Mouse (Mus musculus) right cerebral cortex, postnatal 10 days (tissue): ENCODE measurements around the gene Tmem150b.

ENCODE experiments used
- DNase-seq, 2 experiments: peaks; one replicate each; pipeline ENCODE4 v3.0.0; 2021; ENCODE audit warnings: low spot score in 2 of 2

Tmem150b gene

DNA sequence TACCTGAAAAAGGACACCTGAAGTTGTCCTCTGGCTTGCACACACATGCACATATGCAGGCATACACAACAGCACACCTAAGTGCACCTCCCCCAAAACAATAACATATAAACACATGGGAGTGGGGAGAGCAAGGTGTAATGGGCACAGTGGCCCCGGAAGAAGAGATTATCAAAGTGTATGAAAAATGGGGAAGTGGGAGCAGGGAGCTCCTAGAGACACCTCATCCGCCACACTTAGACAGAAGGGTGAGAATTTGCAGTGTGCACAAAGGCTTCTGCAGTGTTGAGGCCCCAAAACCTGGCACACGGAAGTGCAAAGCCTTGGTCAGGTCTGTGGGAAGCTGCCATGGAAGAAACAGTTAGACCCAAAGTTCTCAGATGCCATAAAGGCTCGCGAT is 6.0 kb upstream of the Tmem150b start:
- no peak for DNase-seq

DNA sequence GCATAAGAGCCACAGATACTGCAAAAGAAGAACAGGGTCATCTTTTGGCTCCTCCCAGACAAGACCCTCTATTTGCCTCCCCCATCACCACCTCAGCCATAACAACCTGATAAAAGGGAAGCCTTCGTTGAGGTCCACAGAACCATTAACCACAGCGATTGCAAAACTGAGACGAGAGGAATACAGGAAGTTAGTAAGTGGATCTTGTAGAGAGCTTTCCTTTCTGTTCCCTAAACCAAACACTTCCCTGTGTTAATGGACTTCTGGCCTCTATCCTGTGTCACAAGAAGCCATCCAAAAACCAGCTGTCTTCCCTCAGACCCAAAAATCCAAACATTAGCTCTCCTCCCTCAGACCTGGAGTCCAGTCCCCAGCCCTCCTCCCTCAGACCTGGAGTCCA is 690 bp downstream of the Tmem150b start:
- no peak for DNase-seq

DNA sequence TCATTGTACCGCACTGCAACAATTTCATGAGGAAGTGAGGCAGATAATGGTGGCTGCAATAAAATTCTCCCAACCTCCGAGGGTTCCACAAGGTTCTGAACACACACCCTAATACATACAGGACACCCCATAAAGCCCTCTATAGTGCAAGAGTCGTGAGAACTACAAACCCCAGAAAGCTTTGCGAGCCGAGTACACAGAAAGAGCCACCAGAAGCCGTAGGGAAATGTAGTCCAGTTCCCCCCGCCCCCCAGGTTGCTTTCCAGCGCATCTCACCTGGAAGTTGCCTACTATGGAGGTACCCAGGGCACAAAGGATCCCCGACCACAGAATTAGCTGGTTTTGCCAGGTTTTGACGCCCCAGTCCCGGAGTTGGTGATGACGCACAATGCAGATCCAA is 1.5 kb downstream of the Tmem150b start:
- DNase-seq: peak in 1 of 2 experiments; percentile 56

DNA sequence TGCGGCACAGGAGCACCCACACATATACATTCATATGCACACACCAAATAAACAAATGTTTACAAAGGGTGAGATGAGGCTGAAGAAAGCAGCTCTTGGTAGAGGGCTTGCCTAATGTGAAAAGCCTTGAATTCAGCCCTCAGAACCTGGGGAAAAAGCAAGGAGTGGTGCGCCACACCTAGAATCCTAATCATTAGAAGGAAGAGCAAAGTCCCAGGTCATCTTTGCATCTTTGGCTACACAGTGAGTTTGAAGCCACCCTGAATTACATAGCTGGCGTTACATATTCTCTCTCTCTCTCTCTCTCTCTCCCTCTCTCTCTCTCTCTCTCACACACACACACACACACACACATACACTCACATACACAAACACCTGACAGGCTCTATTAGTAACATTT is 5.8 kb downstream of the Tmem150b start:
- no peak for DNase-seq

DNA sequence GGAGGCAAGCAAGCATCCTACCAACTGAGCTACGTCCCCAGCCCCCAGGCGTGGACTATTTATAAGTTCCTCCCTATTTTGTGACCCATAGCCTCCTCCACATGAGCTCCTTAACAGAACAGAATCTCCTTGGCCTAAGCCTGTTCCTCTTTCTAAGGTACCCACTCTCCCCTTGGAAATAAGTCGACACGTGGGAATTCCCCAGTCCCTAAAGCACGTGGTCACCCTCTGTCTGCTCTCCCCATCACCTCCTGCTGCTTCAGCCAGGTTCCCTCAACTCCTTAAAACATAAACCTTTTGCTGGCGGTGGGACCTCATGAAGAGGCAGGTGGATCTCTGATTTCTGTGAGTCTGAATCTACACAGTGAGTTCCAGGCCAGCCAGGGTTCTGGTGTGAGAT is 8.1 kb downstream of the Tmem150b start:
- no peak for DNase-seq

DNA sequence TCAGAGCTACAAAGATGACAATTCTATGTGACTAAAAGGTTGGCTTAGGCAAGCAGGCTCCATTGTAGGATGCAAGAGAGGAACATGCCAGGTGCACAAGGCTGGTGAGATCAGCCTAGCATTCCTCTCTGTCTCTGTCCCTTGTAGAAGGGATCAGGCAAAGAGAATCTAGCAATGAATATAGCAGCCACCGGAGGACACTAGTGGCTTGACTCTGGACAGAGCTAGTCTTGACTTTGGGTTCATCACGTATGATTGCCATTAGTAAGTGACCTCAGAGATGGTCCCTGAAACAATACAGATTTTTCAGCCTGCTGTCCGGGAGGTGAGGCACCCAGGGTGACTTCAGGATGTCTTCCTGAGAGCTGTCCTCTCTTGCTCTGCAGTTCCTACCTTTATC is 12.5 kb downstream of the Tmem150b start:
- no peak for DNase-seq

DNA sequence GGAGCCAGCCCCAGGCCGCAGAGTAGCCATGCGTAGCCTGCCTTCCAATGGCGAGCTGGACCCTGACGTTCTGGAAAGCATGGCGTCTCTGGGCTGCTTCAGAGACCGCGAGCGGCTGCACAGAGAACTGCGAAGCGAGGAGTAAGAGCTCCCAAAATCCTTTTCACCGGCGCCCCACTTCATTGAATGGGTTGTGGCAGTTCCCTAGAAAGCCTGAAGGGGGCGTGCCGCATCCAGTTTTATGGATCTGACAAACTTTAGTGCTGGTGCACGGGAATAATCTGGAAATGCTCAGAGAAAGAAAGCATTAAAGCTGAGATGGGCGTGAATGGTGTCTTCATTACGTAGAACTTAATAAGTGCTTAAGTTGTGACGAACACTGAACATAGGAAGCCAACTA is 20.0 kb downstream of the Tmem150b start:
- DNase-seq: peak in 1 of 2 experiments; percentile 57

DNA sequence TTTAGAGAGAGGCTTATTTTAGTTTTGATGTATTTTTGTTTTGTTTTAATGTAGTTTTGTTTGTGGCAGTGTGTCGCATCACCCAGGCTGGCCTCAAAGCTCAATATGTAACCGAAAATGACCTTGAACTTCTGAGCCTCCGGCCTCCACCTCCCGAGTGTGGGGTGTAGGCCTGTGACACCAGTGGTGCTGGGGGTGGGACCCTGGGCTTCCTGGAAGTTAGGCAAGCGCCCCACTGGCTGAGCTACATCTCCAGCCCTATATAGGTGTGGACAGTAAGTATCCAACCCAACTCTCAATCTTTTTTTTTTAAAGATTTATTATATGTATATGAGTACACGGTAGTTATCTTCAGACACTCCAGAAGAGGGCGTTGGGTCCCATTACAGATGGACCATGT is 21.9 kb downstream of the Tmem150b start:
- no peak for DNase-seq

DNA sequence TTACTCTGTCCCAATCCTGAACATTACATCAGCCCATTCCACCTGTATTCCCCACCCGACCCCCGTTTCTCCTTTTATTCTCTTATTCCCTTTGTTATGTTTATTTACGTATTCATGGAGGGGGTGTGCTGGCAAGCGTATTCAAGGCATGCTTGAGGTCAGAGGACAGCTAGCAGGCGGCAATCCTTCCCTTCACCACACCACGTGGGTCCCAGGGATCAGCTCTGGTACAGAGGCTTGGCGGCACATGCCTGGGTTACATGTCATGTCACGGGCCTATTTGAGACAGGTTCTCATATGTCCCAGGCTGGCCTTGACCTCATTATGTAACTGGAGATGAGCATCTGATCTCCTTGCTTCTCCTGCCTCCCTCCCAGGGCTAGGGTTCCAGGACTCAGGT is 22.7 kb downstream of the Tmem150b start:
- no peak for DNase-seq

DNA sequence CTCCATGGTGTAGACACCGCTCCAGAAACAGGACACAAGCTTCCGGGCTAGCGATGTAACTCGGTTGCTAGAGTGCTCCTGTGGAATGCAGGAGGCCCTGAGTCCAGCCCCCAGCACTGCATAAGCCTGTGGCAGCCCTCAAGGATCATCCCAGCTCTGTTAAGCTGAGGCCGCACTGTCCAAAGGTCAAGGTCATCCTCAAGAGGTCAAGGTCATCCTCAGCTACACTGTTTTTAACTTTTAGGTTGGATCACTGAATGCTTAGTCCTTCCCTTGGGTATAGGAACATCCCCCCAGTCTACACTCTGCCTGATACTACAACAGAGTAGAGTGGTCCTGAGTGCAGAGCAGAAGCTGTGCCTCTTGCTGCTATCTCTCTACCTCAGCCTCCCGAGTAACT is 32.0 kb downstream of the Tmem150b start:
- no peak for DNase-seq

DNA sequence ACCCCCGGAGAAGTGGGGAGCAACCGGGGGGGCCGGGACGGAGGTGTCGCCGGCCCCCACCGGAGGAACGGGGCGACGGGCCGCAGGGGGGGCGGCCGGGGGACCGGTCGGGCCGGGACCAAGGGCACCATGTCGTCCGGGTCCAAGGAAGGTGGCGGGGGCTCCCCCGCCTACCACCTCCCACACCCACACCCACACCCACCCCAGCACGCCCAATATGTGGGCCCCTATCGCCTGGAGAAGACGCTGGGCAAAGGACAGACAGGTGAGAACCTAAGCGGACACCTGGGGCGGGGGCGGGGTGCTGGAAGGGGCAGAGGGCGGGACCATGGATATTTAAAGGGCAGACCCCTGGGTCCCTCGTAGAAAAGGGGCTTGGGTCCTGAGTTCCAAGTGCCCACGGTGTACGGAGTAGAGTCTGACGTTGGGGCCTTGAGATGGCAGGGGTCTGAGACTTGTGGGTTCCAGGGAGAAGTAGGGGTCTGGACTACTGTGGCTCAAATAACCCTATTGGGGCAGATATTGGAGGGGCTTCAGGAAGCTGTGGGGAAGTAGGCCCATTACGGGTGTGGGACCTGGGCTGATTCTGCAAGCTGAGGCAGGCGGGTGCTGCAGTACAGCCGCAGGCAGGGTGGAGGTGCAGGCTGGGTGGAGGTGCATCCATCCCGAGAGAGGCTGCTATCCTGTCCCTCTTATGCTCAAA is 33.9 kb downstream of the Tmem150b start:
- DNase-seq: peak; percentile 52 to 55

DNA sequence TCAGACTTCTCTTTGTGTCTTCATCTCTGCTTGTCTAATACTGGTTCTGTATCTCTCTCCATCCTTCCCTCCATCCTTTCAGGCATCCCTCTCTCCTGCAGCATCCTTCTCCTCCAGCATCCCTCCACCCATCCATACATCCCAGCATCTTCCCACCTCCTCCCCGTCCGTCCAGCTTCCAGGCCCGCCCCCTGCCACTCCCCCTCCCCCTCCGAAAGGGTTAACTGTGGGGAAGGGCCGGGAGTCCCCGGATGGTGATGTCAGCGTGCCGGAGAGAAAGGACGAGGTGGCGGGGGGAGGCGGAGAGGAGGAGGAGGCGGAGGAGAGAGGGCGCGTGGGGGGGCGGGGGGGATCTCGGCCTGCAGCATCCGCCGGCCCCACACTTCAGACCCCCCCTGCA is 34.7 kb downstream of the Tmem150b start, which contains the start of gene Brsk1:
Gene Brsk1, plus strand, starts transcription at position 218 of the 400 bp plus-strand sequence.
- peak; percentile 95 for DNase-seq

DNA sequence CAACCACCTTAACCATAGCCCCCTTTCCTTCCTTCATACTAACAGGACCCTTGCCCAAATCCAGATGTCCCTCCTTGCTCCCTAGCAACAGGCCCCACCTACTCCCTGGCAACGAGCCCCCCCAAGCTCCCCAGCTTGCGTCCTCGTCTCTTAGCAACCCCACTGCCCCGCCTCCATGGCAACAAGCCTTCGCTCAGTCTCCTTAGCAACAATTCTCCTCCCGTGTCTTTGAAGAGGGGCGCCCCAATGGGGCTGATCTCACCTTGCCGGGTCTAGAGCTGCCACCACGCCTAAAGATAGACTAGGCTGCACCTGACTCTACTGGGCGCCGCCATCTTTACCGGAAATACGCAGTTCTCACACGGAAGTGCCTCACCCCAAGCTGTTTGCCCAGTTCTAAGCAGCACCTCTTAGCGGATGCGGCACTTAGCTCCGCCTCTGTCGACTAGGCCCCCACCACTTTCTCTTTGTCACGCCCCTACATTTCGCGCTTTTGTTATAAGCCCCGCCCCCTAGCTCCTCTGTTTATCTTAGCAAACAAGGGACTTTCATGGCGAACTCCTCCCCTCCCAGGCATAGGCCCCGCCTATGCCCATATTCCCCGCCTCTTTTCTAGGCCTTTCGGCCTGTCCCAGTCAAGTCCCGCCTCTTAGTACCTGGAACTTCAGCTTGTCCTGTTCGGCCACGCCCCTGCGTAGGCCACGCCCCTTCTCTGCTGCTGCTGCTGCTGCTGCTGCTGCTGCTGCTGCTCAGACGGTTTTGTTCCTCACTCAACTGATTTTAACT is 40.2 kb downstream of the Tmem150b start, which contains the start of gene Hspbp1:
Gene Hspbp1, minus strand, starts transcription at position 437 of the 786 bp plus-strand sequence.
- peak; percentile 92 to 96 for DNase-seq

DNA sequence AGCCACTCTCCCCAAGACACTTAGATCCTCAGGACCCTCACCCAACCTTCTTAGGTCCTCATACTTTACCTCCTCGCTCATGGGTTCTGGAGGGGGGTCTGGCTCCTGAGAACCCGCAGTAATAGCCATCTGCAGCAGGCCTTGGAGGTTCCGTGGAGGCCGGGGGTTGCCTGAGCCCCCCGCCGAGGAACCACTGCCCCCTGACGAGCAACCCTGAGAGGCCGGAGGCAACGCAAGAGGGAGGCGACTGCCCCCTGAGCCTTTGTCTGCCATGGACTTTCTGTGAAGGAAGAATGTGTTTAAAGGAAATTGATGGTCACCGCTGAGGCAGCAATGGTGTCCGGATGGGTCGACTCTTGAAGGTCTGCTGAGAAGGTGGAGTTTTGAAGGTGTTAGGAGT is 40.8 kb downstream of the Tmem150b start:
- peak in 1 of 2 experiments; percentile 37 for DNase-seq

DNA sequence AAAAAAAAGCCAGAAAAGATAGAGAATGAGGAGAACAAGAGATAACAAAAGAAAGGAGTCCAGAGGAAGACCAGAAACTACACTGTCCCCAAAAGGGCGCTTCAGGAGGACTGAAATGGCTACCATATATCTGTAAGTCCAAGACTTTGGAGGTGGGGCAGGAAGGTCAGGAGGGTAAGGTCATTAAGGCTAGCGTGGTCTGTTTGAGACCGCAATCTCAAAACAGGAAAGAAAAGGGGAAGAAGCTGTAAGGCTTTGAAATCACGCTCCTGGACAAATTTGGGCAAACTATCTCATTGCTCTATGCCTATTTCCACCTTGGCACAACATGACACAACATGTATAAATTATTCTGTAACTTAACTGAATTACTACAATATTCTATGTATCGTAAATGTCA is 41.7 kb downstream of the Tmem150b start:
- DNase-seq: no peak

DNA sequence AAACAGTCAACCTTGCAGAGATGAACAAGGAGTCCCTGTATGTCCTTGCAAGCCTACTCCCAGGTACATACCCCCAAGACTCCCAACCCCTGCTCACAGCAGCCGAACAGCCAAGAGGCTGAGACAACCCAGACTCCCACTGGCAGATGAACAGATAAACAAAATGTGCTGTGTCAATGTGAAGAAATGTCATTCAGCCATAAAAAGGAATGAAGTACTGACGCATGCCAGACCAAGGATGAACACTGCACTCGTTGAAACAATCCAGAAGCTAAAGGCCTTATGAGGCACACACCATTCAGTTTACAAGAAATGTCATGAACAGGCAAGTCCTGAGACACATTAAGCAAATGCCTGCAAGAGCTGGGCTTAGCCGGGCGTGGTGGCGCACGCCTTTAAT is 49.8 kb downstream of the Tmem150b start:
- no peak for DNase-seq

DNA sequence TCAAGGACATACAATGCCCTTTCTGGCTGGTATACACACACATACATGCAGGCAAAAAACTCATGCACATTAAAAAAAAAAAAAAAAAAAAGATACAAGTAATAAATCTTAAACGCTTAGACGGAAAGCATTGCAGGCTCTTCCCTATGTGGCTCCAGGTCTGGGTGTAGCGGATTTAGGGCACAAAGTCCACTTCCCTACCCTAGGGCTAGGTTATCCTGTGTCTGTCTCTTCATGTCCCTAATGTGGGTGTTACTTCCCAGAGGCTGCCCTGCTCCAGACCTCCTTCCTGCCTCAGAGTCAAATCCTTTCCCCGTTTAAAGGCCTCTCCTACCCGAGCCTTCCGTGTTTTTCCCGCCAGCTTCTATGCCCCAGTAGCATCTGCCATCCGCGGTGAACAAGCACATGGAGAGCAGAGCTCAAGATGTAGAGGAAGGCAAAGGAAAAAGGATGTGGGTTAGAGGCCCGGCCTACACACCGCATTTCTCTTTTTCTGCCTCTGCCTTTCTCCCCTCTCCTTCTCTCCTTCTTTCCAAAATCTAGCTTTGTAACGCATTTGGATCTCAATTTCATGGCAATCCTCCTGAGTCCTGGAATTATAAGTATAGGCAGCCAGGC is 50.8 kb downstream of the Tmem150b start:
- DNase-seq: no peak

DNA sequence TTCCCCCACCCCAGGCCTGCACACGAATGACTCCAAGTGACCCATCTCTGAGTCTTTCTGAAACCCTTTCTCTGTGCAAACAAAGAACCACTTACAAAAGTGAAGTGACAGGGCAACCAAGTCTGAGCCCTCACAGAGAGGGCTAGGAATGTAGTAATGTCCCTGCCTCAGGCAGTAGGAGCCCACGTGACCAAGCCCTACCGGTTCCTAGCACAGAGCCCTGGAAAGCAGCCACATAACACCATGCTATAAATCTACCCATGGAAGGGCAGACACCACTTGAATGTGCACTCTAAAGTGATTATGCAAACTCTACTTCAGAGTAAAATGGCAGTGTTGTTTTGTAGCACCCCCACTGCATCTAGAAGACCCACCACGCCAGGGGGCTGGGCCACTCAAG is 53.1 kb downstream of the Tmem150b start:
- DNase-seq: peak in 1 of 2 experiments; percentile 11

DNA sequence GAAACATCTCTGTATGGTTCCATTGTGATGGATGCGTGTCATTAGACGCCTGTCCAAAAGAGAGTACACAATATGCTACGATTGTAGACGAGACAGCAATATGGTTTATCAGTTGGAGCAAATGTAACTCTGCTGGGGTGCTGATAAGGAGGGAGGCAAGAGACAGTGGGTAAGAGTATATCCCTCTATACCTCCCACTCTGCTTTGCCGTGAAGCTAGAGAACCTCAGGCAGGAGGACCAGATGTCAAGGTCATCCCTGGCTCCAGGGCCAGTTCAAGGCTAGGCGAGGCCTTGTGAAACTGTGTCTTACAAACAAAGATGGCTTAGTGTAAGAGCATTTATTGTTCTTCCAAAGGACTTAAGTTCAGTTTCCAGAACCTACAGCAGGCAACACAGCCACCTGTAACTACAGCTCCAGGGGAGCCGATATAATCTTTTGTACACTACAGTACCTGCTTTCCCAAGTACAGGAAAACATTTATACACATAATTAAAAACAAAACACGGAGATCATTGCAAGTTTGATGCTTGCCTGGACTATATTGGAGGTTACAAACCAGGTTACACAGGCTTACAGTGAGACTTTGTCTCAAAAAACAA is 54.3 kb downstream of the Tmem150b start:
- peak in 1 of 2 experiments; percentile 6 for DNase-seq

DNA sequence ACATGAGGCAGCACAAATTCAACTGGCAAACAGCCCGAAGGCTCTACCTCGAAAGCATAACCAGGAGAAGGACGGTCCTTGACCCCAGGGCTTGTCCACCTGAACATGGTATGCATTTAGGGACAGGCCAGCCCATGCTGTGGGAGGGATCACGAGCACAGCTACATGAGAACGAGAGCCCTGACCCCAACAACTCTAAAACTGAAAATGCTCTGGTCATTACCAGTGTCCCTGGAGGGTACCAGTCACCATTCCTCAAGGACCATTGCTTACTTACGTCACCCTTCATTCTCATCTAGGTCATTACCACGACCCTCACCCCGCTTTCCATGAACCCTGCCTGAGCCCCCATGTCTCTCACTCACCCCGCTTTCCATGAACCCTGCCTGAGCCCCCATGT is 55.9 kb downstream of the Tmem150b start:
- no peak for DNase-seq

DNA sequence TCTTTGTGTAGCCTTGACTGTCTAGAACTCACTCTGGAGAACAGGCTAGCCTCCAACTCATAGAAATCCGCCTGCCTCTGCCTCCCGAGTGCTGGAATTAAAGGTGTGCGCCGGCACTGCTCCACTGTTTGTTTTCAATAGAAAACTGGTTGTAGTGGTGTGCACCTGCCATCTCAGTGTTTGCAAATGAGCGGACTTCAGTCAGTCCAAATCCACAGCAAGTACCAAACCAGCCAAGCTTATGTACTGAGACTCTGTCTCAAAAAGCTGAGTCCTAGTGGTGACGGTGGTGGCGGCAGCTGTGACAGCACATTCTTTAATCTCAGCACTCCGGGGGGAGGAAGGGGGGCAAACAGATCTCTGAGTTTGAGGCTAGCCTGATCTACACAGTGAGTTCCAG is 56.5 kb downstream of the Tmem150b start:
- DNase-seq: no peak

DNA sequence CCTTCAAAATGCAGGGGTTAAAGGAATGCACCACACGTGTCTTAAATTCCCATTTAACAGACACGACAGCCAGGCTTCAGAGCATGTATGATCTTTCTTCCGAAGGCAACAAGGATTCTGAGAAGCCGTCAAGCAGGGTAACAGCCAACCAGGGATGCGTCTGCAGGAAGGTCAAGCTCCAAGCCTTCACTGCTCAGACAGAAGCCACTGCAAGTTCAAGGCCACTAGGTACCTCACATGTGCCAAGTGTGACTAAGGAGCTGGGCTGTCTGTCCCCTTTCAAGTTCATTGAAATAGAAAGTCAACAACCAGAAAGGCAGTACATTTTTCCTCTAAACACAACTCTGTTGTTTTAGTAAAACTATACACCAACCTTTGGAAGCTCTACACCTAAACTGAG is 58.2 kb downstream of the Tmem150b start:
- no peak for DNase-seq
